Mouse (Mus musculus) forebrain, embryonic 14.5 days (tissue): ENCODE results near the gene Clp1. TPM values are rescaled to one million over a fixed set of nuclear protein-coding genes. Genes with fewer than 3 reads are reported as not detected.

Experiments
- ATAC-seq: fragments of 200-750 bp; cut with Nextera tagmentation; 2 replicates; pipeline ENCODE4 v1.8.0; 2017; ENCODE audit warnings: mild to moderate bottlenecking, moderate library complexity
- DNase-seq: peaks from one replicate; pipeline ENCODE4 v3.0.0-alpha.2; 2015; ENCODE audit warnings: low spot score
- H3K27ac ChIP-seq: fragments of 300-500 bp; sonication (generic); 2 replicates; pipeline ENCODE4 v1.5.1; 2014; ENCODE audit warnings: low read depth, mild to moderate bottlenecking, control low read depth, low read length, moderate library complexity
- H3K27me3 ChIP-seq: fragments of 300-500 bp; sonication (generic); replicated peaks from 2 replicates; pipeline ENCODE4 v1.6.1; 2014; ENCODE audit warnings: low read length, control low read depth, mixed read lengths; ENCODE audit not compliant: control insufficient read depth, insufficient read depth
- H3K36me3 ChIP-seq: fragments of 300-500 bp; sonication (generic); 2 replicates; pipeline ENCODE4 v1.6.1; 2014; ENCODE audit warnings: low read length, control low read depth; ENCODE audit not compliant: control insufficient read depth, insufficient read depth
- H3K4me1 ChIP-seq: fragments of 300-500 bp; sonication (generic); 2 replicates; pipeline ENCODE4 v1.6.1; 2014; ENCODE audit warnings: antibody characterized with exemption, low read length, control low read depth; ENCODE audit not compliant: control insufficient read depth, insufficient read depth
- H3K4me2 ChIP-seq: fragments of 300-500 bp; sonication (generic); 2 replicates; pipeline ENCODE4 v1.6.1; 2014; ENCODE audit warnings: mild to moderate bottlenecking, control low read depth, low read length
- H3K4me3 ChIP-seq: fragments of 300-500 bp; sonication (generic); 2 replicates; pipeline ENCODE4 v1.5.1; 2014; ENCODE audit warnings: low read depth, low read length, control low read depth
- H3K9ac ChIP-seq: fragments of 300-500 bp; sonication (generic); 2 replicates; pipeline ENCODE4 v1.6.1; 2014; ENCODE audit warnings: mild to moderate bottlenecking, low read length, control low read depth, moderate library complexity
- H3K9me3 ChIP-seq: fragments of 300-500 bp; sonication (generic); replicated peaks from 2 replicates; pipeline ENCODE4 v1.6.1; 2016; ENCODE audit warnings: low read length, control low read depth, mixed read lengths; ENCODE audit not compliant: control insufficient read depth
- WGBS: fragments of 180-500 bp; shearing (Covaris S2); extraction: QIAGEN DNeasy Blood & Tissue Kit; methylation state at CpG from one replicate; pipeline ENCODE4 v1.1.7; 2014; 5-methylcytosine and 5-hydroxymethylcytosine counted together
- polyA plus RNA-seq: library from polyadenylated mRNA; unstranded; fragments of >200 nt; fragmentation: Nextera tagmentation; extraction: Ambion mirVana; gene quantifications from 2 replicates; pipeline ENCODE4 v1.2.1, GENCODE M21; 2014

Gene Clp1
- polyA plus RNA-seq, 1 experiment from 2014 or later, result 32.3 TPM

DNA sequence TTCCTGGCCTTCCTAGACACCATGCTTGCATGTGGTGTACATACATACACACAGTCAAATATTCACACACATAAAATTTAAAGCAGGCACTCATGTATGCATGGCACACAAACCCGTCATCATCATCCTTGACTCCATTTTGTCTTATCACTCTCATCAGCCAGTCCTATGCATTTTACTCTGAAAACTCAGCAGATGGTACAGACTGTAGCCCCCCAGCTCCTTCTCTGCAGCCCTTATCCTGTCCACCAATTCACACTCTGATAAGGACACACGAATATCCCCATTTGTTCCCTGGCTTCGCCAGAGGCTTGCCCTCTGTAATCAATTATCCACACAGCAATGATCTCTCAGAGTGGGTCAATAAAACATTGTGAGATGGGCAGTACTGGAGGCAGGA is 6.0 kb downstream of the Clp1 start:
- Histone ChIP-seq H3K9ac (no peak overlapping the region), H3K27me3 (no peaks in the 10 kb centered on the region), H3K4me2 (no peak overlapping the region), H3K9me3 (no peaks in the 10 kb centered on the region), H3K36me3 (peaks cover 42% of the 10 kb centered on the region), H3K4me1 (peaks cover 3% of the 10 kb centered on the region), H3K4me3 (no peak overlapping the region), H3K27ac (no peak overlapping the region)
- ATAC-seq (no peak), DNase-seq (no peak)
- 91% methylated on average over 3 of the region's 3 CpGs for WGBS

DNA sequence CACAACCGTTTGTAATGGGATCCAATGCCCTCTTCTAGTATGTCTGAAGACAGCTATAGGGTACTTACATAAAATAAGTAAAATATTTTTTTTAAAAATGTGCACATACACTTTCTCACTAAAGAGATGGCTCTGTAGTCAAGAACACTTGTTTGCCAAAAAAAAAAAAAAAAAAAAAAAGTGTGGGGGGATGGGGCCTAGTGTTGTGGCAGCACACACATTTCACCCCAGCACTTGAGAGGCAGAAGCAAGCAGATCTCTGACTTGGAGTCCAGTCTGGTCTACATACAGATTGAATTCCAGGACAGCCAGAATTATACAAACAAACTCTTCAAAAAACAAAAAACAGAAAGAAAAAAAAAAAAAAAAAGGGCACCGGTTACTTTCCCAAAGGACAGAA is 6.4 kb downstream of the Clp1 start:
- WGBS, result 99% methylated on average over 2 of the region's 2 CpGs
- DNase-seq (no peak), ATAC-seq (no peak)
- H3K4me1 ChIP-seq, result no peaks in the 10 kb centered on the region; the same call in 1 of the 2 replicates
- no peak overlapping the region for H3K27ac ChIP-seq
- no peaks in the 10 kb centered on the region for H3K9me3 ChIP-seq
- H3K4me3 ChIP-seq, result no peak overlapping the region
- peaks cover 40% of the 10 kb centered on the region for H3K36me3 ChIP-seq
- no peaks in the 10 kb centered on the region for H3K27me3 ChIP-seq
- H3K4me2 ChIP-seq, result no peak overlapping the region
- H3K9ac ChIP-seq, result no peak overlapping the region

- H3K27me3 ChIP-seq, result no peaks in the 10 kb centered on the region
- peaks cover 14% of the 10 kb centered on the region for H3K36me3 ChIP-seq
- 92% methylated on average over 4 of the region's 4 CpGs for WGBS
- DNase-seq (no peak), ATAC-seq (no peak)
- H3K27ac ChIP-seq, result no peak overlapping the region
- no peaks in the 10 kb centered on the region for H3K9me3 ChIP-seq
- H3K9ac ChIP-seq, result no peak overlapping the region
- H3K4me3 ChIP-seq, result no peak overlapping the region
- H3K4me2 ChIP-seq, result no peak overlapping the region
- peaks cover 7% of the 10 kb centered on the region for H3K4me1 ChIP-seq
Measured at GRCm38 (mm10) chr2:84717357-84717756, 9.8 kb downstream of the Clp1 start.

DNA sequence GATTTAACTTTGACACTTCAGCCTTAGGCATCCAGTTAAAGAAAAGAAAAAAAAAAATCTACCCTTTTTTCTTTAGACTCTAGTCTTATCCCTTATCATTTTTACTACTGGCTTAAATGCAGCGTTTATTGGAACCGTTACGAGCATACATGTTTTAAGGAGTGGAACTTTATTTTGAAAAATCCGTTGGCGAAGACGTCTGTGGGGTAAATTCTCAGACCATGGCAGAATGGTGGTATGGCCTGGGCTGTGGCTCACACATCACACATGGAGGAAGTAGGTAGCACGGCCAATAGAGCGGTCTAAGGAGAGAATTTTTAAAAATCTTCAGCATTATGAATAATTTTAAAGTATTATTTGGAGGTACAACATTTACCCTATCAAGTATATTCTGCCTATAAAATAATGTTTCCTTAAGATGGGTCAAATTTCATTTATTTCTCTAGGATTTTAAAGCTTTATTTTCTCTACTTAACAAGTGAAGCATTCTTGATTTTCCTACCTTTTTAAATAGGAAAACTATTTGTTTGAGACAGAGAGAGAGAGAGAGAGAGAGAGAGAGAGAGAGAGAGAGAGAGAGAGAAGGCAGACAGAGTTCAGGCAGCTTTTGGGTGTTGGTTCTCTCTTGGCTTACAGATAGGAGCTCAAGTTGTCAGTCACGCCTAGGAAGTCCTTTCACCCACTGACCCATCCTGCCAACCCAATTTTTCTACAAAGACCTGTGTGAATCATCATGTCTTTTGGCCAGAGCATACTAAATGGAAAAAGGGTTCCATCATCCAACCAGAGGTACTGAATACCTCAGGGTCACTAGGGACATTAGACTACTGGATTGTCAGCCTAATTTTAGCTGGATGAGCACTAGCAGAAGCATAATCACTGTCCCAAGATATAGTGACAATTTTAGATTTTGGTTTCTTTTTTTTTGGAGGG is 10.5 kb downstream of the Clp1 start:
- Histone ChIP-seq H3K4me1 (peaks cover 10% of the 10 kb centered on the region), H3K36me3 (peaks cover 8% of the 10 kb centered on the region), H3K9ac (peak overlapping the region; percentile 66), H3K4me2 (peak overlapping the region; percentile 74), H3K9me3 (no peaks in the 10 kb centered on the region), H3K27ac (no peak overlapping the region), H3K27me3 (no peaks in the 10 kb centered on the region), H3K4me3 (peak overlapping the region; percentile 93)
- 41% methylated on average over 9 of the region's 9 CpGs for WGBS
- no peak for DNase-seq
- ATAC-seq, result no peak

- under 1% methylated on average over 33 of the region's 33 CpGs for WGBS
- H3K9me3 ChIP-seq, result no peaks in the 10 kb centered on the region
- DNase-seq, result peak; percentile 98
Measured at GRCm38 (mm10) chr2:84715562-84716361, 11.4 kb downstream of the Clp1 start.

DNA sequence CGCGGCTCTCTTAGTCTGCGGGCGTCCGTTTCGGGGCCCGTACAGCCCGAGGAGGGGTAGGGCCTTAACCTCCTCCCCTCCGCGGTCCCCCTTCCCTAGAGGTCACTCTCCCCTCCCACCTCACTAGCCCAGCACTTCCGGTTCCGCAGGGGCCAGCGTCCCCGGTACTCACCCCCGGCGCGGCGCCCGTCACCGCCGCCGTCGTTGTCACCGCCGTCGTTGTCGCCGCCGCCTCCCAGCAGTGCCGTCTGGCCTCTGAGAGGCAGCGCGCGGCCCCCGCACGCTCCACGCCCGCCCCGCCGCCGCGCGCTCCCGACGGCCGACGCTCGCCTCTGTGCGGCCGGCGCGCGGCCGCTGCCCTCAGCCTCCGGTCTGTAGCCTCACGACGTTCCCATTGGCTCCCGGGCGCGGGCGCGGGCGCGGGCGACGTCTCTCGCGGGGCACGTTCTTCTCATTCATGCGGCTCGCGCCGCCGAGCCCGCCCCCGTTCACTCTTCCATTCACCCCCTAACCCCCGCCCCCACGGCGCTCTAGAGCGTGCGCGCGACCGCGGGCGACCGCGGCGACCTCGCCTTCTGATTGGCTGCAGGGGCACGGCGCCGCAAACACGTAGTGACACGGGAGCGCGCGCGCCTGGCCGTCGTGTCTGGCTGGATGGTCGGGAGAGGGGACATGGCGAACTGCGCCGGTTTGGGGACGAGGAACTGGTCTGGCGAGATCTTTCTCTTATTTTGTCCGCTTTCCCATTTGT is 12.2 kb downstream of the Clp1 start, which contains the start of gene Zdhhc5:
Gene Zdhhc5 (minus strand): TSS at position 370 of the 751 bp plus-strand sequence.
- Histone ChIP-seq H3K36me3 (peaks cover 11% of the 10 kb centered on the region), H3K9ac (peak within 1 kb of the TSS; percentile 93), H3K4me2 (peak within 1 kb of the TSS; percentile 78), H3K27me3 (no peaks in the 10 kb centered on the region), H3K4me3 (peak within 1 kb of the TSS; percentile 93), H3K9me3 (no peaks in the 10 kb centered on the region), H3K4me1 (peaks cover 10% of the 10 kb centered on the region), H3K27ac (peak within 1 kb of the TSS; percentile 96)
- DNase-seq (peak; percentile 99), ATAC-seq (peak; percentile 97)
- under 1% methylated on average over 105 of the region's 107 CpGs for WGBS

More at GRCm38 (mm10) chr2:84715562-84716361, 11.4 kb downstream of the Clp1 start:
- H3K4me1 ChIP-seq, result peaks cover 10% of the 10 kb centered on the region
- peaks cover 4% of the 10 kb centered on the region for H3K36me3 ChIP-seq
- peak overlapping the region; percentile 66 for H3K9ac ChIP-seq
- ATAC-seq, result peak; percentile 95
- H3K27me3 ChIP-seq, result no peaks in the 10 kb centered on the region
- H3K27ac ChIP-seq, result peak overlapping the region; percentile 96
- peak overlapping the region; percentile 74 for H3K4me2 ChIP-seq
- peak overlapping the region; percentile 93 for H3K4me3 ChIP-seq

GRCm38 (mm10) chr2:84714422-84714810 is 12.7 kb downstream of the Clp1 start:
- ATAC-seq, result peak; percentile 15
- H3K4me3 ChIP-seq, result peak overlapping the region; percentile 93
- peak overlapping the region; percentile 96 for H3K27ac ChIP-seq
- H3K36me3 ChIP-seq, result peaks cover 15% of the 10 kb centered on the region
- peaks cover 10% of the 10 kb centered on the region for H3K4me1 ChIP-seq
- 0% methylated on average over 20 of the region's 26 CpGs for WGBS
- H3K9me3 ChIP-seq, result no peaks in the 10 kb centered on the region
- peak overlapping the region; percentile 93 for H3K9ac ChIP-seq
- H3K4me2 ChIP-seq, result peak overlapping the region; percentile 78
- H3K27me3 ChIP-seq, result no peaks in the 10 kb centered on the region
- no peak for DNase-seq

DNA sequence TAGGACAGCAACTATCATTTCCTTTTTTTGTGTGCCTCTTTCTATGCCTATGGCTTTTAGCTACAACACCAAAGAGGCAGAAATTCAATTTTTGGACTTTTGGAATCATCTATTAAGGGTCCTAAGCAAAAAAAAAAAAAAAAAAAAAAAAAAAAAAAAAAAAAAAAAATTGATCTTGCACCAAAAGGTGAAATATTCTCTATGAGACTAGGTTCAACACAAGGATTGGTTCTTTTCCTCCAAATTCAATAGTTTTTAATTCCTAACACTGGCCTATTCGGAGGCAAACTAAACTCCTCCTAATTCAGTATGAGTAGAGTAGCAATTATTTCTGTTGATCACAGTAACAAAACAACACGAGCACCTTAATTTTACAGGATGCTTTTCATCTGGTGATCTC is 15.3 kb downstream of the Clp1 start:
- Histone ChIP-seq H3K9me3 (no peaks in the 10 kb centered on the region), H3K36me3 (peaks cover 25% of the 10 kb centered on the region), H3K4me2 (no peak overlapping the region), H3K9ac (no peak overlapping the region), H3K27me3 (no peaks in the 10 kb centered on the region), H3K4me1 (peaks cover 19% of the 10 kb centered on the region), H3K27ac (no peak overlapping the region), H3K4me3 (no peak overlapping the region)
- 78% methylated on average over 2 of the region's 2 CpGs for WGBS
- ATAC-seq, result no peak
- DNase-seq, result no peak
